Mouse (Mus musculus) small intestine, adult 2 months (tissue): ENCODE results near the gene Fip1l1. TPM values are rescaled to one million over a fixed set of nuclear protein-coding genes. Genes with fewer than 3 reads are reported as not detected.

Experiments
- H3K27ac ChIP-seq: fragments of 200-500 bp; 2 replicates; pipeline ENCODE4 v1.5.1; 2012; ENCODE audit warnings: low read depth, low read length, control low read depth, inconsistent platforms; ENCODE audit not compliant: insufficient read depth
- H3K27me3 ChIP-seq: fragments of 200-500 bp; 2 replicates; pipeline ENCODE4 v1.6.1; 2012; ENCODE audit warnings: mild to moderate bottlenecking, moderate library complexity, low read length, inconsistent platforms; ENCODE audit not compliant: control insufficient read depth, insufficient read depth
- H3K36me3 ChIP-seq: fragments of 200-500 bp; 2 replicates; pipeline ENCODE4 v1.6.1; 2012; ENCODE audit warnings: mild to moderate bottlenecking, low read length, control low read depth, inconsistent platforms; ENCODE audit not compliant: control insufficient read depth, insufficient read depth
- H3K4me1 ChIP-seq: fragments of 200-500 bp; 2 replicates; pipeline ENCODE4 v1.6.1; 2012; ENCODE audit warnings: low read length, inconsistent platforms, mixed read lengths; ENCODE audit not compliant: control insufficient read depth, insufficient read depth, insufficient read length
- H3K4me3 ChIP-seq: fragments of 200-500 bp; 2 replicates; pipeline ENCODE4 v1.5.1; 2012; ENCODE audit warnings: low read depth, mild to moderate bottlenecking, control low read depth, inconsistent platforms, low read length, moderate library complexity
- CTCF ChIP-seq: fragments of 200-500 bp; IDR thresholded peaks from 2 replicates; pipeline ENCODE4 v1.5.1; 2012; ENCODE audit warnings: low read depth, mild to moderate bottlenecking, control low read depth, inconsistent platforms, low read length, moderate library complexity, mixed read lengths; ENCODE audit not compliant: insufficient replicate concordance, insufficient read length; ENCODE audit errors: extremely low read depth
- POLR2A ChIP-seq: fragments of 200-500 bp; IDR thresholded peaks from 2 replicates; pipeline ENCODE4 v1.6.1; 2012; ENCODE audit warnings: low read depth, mild to moderate bottlenecking, control low read depth, inconsistent platforms, low read length, moderate library complexity
- WGBS: fragments of 180-500 bp; shearing (Covaris S2); methylation state at CpG from one replicate; pipeline ENCODE4 v1.1.7; 2018; 5-methylcytosine and 5-hydroxymethylcytosine counted together
- polyA plus RNA-seq: library from polyadenylated mRNA; depleted of rRNA; stranded (reverse); fragments of >200 nt; gene quantifications from 2 replicates; pipeline ENCODE4 v1.2.3, GENCODE M21; 2012

Fip1l1 gene
- polyA plus RNA-seq, 1 experiment: 19.6 TPM

DNA sequence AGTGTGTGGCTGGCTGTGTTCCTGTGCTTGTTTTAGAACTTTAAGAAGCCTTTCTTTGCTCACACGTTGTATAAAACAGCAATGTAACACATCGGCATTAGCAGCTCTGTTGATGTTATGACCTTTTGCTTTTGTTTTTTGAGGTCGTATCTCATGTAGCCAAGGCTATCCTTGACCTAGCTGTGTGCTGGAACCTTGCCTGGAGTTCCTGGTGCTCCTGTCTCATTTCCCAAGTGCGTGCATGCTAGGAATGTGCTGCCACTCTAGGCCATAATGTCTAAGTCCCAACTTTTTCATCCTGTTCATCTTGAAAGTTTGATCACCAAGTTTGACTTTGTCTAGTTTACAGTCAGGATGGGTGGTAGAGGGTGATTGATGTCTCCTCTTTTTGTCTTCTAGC, 10.4 kb downstream of the Fip1l1 start:
- H3K27me3 ChIP-seq: no peaks in the 10 kb centered on the region
- H3K4me1 ChIP-seq: no peaks in the 10 kb centered on the region
- H3K27ac ChIP-seq: no peak overlapping the region
- TF ChIP-seq POLR2A (no peak), CTCF (no peak)
- WGBS: 91% methylated on average over 4 of the region's 4 CpGs
- H3K4me3 ChIP-seq: no peak overlapping the region
- peaks cover 50% of the 10 kb centered on the region for H3K36me3 ChIP-seq

DNA sequence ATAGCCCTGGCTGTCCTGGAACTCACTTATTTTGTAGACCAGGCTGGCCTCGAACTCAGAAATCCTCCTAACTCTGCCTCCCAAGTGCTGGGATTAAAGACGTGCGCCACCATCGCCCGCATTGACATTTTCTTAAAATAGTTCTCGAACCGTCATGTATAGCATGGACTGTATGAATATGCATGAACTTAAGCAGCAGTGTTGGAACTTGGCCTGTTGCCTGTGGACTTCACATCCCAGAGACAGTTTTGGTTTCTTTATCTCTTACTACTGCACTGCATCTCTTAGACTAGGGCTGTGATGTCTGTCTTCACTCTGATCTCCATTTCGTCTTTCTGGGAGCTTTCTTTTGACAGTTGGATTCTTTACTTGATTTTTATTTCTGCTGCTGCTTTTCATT, 14.3 kb downstream of the Fip1l1 start:
- Histone ChIP-seq H3K27me3 (no peaks in the 10 kb centered on the region), H3K36me3 (peaks cover 40% of the 10 kb centered on the region), H3K4me1 (no peaks in the 10 kb centered on the region), H3K27ac (no peak overlapping the region), H3K4me3 (no peak overlapping the region)
- 92% methylated on average over 8 of the region's 8 CpGs for WGBS
- no peak for TF ChIP-seq CTCF
- no peak for TF ChIP-seq POLR2A

GRCm38 (mm10) chr5:74561151-74561550, 25.9 kb downstream of the Fip1l1 start:
- H3K36me3 ChIP-seq: peaks cover 35% of the 10 kb centered on the region
- H3K27ac ChIP-seq: no peak overlapping the region
- H3K27me3 ChIP-seq: no peaks in the 10 kb centered on the region
- no peak for TF ChIP-seq POLR2A
- TF ChIP-seq CTCF: no peak
- no peaks in the 10 kb centered on the region for H3K4me1 ChIP-seq
- 51% methylated on average over 1 of the region's 1 CpGs for WGBS
- H3K4me3 ChIP-seq: no peak overlapping the region

DNA sequence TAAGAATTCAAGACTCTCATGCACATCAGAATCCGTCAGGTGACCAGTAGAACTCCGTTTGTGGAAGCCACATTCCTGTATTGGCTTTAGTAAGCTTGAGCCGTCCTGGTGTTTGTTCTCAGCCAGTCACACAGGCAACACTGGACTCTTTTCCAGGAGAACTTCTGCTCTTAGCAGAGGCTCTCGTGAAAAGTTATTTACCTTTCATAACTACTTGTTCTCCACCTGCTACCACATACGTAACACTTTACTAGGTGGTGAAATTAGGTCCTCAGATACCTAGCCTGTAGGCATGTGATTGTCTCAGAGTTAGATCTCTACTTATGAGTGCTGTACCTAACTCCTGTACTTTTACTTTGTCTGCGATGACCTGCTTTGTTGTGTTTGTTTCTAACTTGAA, 36.5 kb downstream of the Fip1l1 start:
- 86% methylated on average over 6 of the region's 6 CpGs for WGBS
- TF ChIP-seq POLR2A: no peak
- TF ChIP-seq CTCF: no peak
- Histone ChIP-seq H3K36me3 (peaks cover 37% of the 10 kb centered on the region), H3K4me3 (no peak overlapping the region), H3K4me1 (no peaks in the 10 kb centered on the region), H3K27me3 (no peaks in the 10 kb centered on the region), H3K27ac (no peak overlapping the region)

GRCm38 (mm10) chr5:74589133-74589532, 53.9 kb downstream of the Fip1l1 start:
- TF ChIP-seq POLR2A: no peak
- no peak for TF ChIP-seq CTCF
- H3K27me3 ChIP-seq: no peaks in the 10 kb centered on the region
- no peak overlapping the region for H3K27ac ChIP-seq
- H3K4me1 ChIP-seq: peaks cover 4% of the 10 kb centered on the region; the same call in 1 of the 2 replicates
- H3K4me3 ChIP-seq: no peak overlapping the region
- WGBS: 78% methylated on average over 7 of the region's 7 CpGs
- peaks cover 59% of the 10 kb centered on the region for H3K36me3 ChIP-seq

DNA sequence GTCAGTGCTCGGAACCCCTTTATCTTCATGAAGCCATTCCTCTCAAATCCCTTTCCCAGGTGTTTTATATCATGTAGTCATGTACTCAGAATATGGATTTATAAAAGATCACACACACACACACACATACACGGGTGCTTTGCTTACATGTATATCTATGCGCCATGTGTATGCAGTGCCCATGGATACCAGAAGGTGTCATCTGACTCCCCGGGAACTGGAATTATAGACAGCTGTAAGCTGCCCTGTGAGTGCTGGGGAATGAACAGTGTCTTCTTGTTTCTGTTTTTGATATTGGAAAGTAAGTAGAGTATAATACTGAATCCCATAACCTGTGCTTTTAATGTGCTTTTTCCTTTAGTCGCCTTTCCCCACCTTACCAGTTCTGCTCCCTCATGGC, 56.2 kb downstream of the Fip1l1 start:
- peaks cover 4% of the 10 kb centered on the region; the same call in 1 of the 2 replicates for H3K4me1 ChIP-seq
- H3K27me3 ChIP-seq: no peaks in the 10 kb centered on the region
- H3K36me3 ChIP-seq: peaks cover 59% of the 10 kb centered on the region
- WGBS: 93% methylated on average over 5 of the region's 5 CpGs
- no peak for TF ChIP-seq POLR2A
- H3K27ac ChIP-seq: no peak overlapping the region
- H3K4me3 ChIP-seq: no peak overlapping the region

GRCm38 (mm10) chr5:74593147-74593546, 57.9 kb downstream of the Fip1l1 start:
- Histone ChIP-seq H3K27me3 (no peaks in the 10 kb centered on the region), H3K4me1 (peaks cover 4% of the 10 kb centered on the region; the same call in 1 of the 2 replicates), H3K36me3 (peaks cover 57% of the 10 kb centered on the region), H3K4me3 (no peak overlapping the region), H3K27ac (no peak overlapping the region)
- WGBS: 27% methylated on average over 8 of the region's 8 CpGs
- TF ChIP-seq POLR2A (no peak), CTCF (no peak)

- Histone ChIP-seq H3K27me3 (no peaks in the 10 kb centered on the region), H3K4me1 (no peaks in the 10 kb centered on the region), H3K27ac (no peak overlapping the region), H3K4me3 (no peak overlapping the region), H3K36me3 (peaks cover 41% of the 10 kb centered on the region)
- WGBS: 76% methylated on average over 5 of the region's 5 CpGs
- TF ChIP-seq CTCF (no peak), POLR2A (no peak)
Observed at GRCm38 (mm10) chr5:74600010-74600409, 64.8 kb downstream of the Fip1l1 start.
